Mouse (Mus musculus) ES-E14 (cell line): ENCODE results near the gene Esp24. TPM values are rescaled to one million over a fixed set of nuclear protein-coding genes. Genes with fewer than 3 reads are reported as not detected.

Experiments
- DNase-seq: peaks from one replicate; pipeline ENCODE4 v3.0.0-alpha.2; 2013; ENCODE audit warnings: low read depth, low spot score
- H3K27ac ChIP-seq: 2 replicates; pipeline ENCODE4 v1.5.1; 2012; ENCODE audit warnings: low read depth, mild to moderate bottlenecking, low read length, moderate library complexity, mixed read lengths; ENCODE audit not compliant: poor library complexity, insufficient read depth, severe bottlenecking
- H3K36me3 ChIP-seq: 2 replicates; pipeline ENCODE4 v1.6.1; 2012; ENCODE audit warnings: mild to moderate bottlenecking, low read length, moderate library complexity, mixed read lengths; ENCODE audit not compliant: control insufficient read depth, poor library complexity, insufficient read depth, severe bottlenecking
- H3K4me1 ChIP-seq, 2 experiments: fragments of 150-350 bp in 1 of 2; sonication (generic) in 1 of 2; 2 replicates each; pipeline ENCODE4 v1.6.1; 2012; ENCODE audit warnings: low read length in 2 of 2, mild to moderate bottlenecking in 1 of 2, mixed read lengths in 1 of 2; ENCODE audit not compliant: control insufficient read depth in 2 of 2, insufficient read depth in 2 of 2, poor library complexity in 1 of 2
- H3K4me3 ChIP-seq, 2 experiments: fragments of 150-350 bp in 1 of 2; sonication (generic) in 1 of 2; 2 replicates each; pipeline ENCODE4 v1.5.1; 2012; ENCODE audit warnings: low read length in 2 of 2, low read depth in 1 of 2, mild to moderate bottlenecking in 1 of 2, mixed read lengths in 1 of 2; ENCODE audit not compliant: insufficient read depth in 1 of 2, poor library complexity in 1 of 2, severe bottlenecking in 1 of 2
- H3K9ac ChIP-seq: 2 replicates; pipeline ENCODE4 v1.6.1; 2012; ENCODE audit warnings: low read depth, mild to moderate bottlenecking, low read length, mixed read lengths; ENCODE audit not compliant: poor library complexity, insufficient read depth, severe bottlenecking
- H3K9me3 ChIP-seq: fragments of 150-350 bp; sonication (generic); 2 replicates; pipeline ENCODE4 v1.6.1; 2012; ENCODE audit warnings: low read depth, mild to moderate bottlenecking, low read length; ENCODE audit not compliant: control insufficient read depth, insufficient read depth
- CHD2 ChIP-seq: IDR thresholded peaks from 2 replicates; pipeline ENCODE4 v1.6.1; 2014; ENCODE audit warnings: mild to moderate bottlenecking, low read depth, low read length, inconsistent platforms
- HCFC1 ChIP-seq: IDR thresholded peaks from 2 replicates; pipeline ENCODE4 v1.6.1; 2012; ENCODE audit warnings: low read length, inconsistent platforms, borderline replicate concordance; ENCODE audit not compliant: insufficient read depth
- MAFK ChIP-seq: IDR thresholded peaks from 2 replicates; pipeline ENCODE4 v1.6.1; 2014; ENCODE audit warnings: mild to moderate bottlenecking, low read depth, low read length, inconsistent platforms; ENCODE audit not compliant: insufficient read depth
- ZC3H11A ChIP-seq: IDR thresholded peaks from 2 replicates; pipeline ENCODE4 v1.6.1; 2012; ENCODE audit warnings: low read depth, mild to moderate bottlenecking, inconsistent platforms, low read length, borderline replicate concordance
- ZNF384 ChIP-seq: IDR thresholded peaks from 2 replicates; pipeline ENCODE4 v1.6.1; 2012; ENCODE audit warnings: low read depth, low read length, inconsistent platforms
- in situ Hi-C, 2 experiments: fragments of 600-800 bp; cut with MboI; formaldehyde crosslinking; loops; one replicate each; pipeline ENCODE4 v1.15.1; 2025; ENCODE audit warnings: low sequenced_read_pairs in 2 of 2, inconsistent platforms in 1 of 2; ENCODE audit not compliant: unreplicated experiment in 2 of 2
- total RNA-seq: library from RNA; depleted of rRNA; stranded (reverse); fragments of 300-350 nt; gene quantifications from 2 replicates; pipeline ENCODE4 v1.2.3, GENCODE M21; 2012; rRNA removed

The Esp24 gene
- total RNA-seq, 1 experiment, result 1.9 TPM

DNA sequence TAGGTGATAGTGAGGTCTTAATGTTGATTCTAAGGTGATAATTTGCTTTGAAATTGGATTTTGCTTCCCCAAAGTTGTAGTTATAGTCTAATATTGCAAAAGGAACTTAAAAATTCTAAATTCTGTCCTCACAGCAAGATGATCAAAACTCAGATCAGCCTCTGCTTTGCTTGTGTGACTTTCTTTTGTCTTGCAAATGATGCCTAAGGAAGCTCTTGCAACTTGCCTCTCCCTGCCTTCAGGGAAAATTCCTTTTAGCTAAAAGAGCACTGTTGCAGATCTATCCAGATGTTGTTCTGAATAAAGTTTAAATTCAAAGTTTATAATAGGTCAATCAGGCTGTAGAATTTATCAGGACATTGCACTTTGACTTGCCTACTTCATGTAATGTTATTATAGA is 27.1 kb downstream of the Esp24 start:
- no peaks in the 10 kb centered on the region for H3K9me3 ChIP-seq
- TF ChIP-seq MAFK (no peak), CHD2 (no peak), ZC3H11A (no peak), ZNF384 (no peak), HCFC1 (no peak)
- in situ Hi-C loops, result no loop called here
- no peaks in the 10 kb centered on the region for H3K36me3 ChIP-seq
- peak; percentile 9 for DNase-seq
- H3K9ac ChIP-seq, result no peak overlapping the region
- no peaks in the 10 kb centered on the region for H3K4me1 ChIP-seq
- H3K27ac ChIP-seq, result no peak overlapping the region
- H3K4me3 ChIP-seq, result no peak overlapping the region

GRCm38 (mm10) chr17:39076937-39077336 is 40.4 kb downstream of the Esp24 start, which contains the start of gene Esp23:
Esp23 (minus strand) TSS chr17:39077037.
- TF ChIP-seq MAFK (no peak), CHD2 (no peak), ZNF384 (no peak), HCFC1 (no peak), ZC3H11A (no peak)
- Histone ChIP-seq H3K36me3 (no peaks in the 10 kb centered on the region), H3K9ac (no peak within 1 kb of the TSS), H3K9me3 (no peaks in the 10 kb centered on the region), H3K4me3 (no peak within 1 kb of the TSS), H3K27ac (no peak within 1 kb of the TSS), H3K4me1 (no peaks in the 10 kb centered on the region)
- no peak for DNase-seq
- in situ Hi-C loops, result no loop called here

Other genes starting within 250 kb of the Esp24 start
- not detected in 2 replicates for gene Gm21903, start 6.6 kb downstream of the Esp24 start, total RNA-seq
- gene Esp23, start 40.3 kb downstream of the Esp24 start, total RNA-seq, result not detected in 2 replicates
- not detected in 2 replicates for gene Esp22, start 58.6 kb downstream of the Esp24 start, total RNA-seq